In genomic region chr10:52419402-52419801, GRCm38 (mm10) we compare ENCODE assay signal across 7 mouse cellular contexts. TPM values are rescaled to one million over a fixed set of nuclear protein-coding genes. Genes with fewer than 3 reads are reported as not detected.
DNase-seq lines count a peak whose midpoint lies in the region; ATAC-seq and TF ChIP-seq lines count a peak whose summit lies in the region.

No protein-coding gene starts in this region.

- no peaks in the 10 kb centered on the region for H3K27me3 ChIP-seq in CH12.LX (replicated peaks)
- H3K27me3 ChIP-seq in hindbrain, embryonic 12.5 days: no peaks in the 10 kb centered on the region

- H3K4me3 ChIP-seq in CH12.LX (replicated peaks in 1 of 3; ENCODE audit: low read depth in 2 of 3, low read length in 2 of 3, poor library complexity in 1 of 3): peak overlapping the region; percentile 10 to 99 (median 14)
- H3K4me3 ChIP-seq in brown adipose tissue, adult 24 weeks (ENCODE audit: insufficient read depth, low read depth, low read length): peak overlapping the region; percentile 97; the same call in 1 of the 2 replicates
- no peak overlapping the region; the same call in 1 of the 2 replicates for H3K4me3 ChIP-seq in hindbrain, embryonic 12.5 days

- 83% methylated on average over 4 of the region's 4 CpGs for WGBS in hindbrain, embryonic 12.5 days

- H3K9ac ChIP-seq in CH12.LX (ENCODE audit: insufficient read depth, low read depth): peak overlapping the region; percentile 77
- H3K9ac ChIP-seq in hindbrain, embryonic 12.5 days: no peak overlapping the region

- TF ChIP-seq RAD21 in CH12.LX (IDR thresholded peaks at IDR 0.05; ENCODE audit: low read depth, low read length): no peak

- TF ChIP-seq CTCF in CH12.LX (conservative IDR thresholded peaks at IDR 0.05 in 1 of 2, IDR thresholded peaks at IDR 0.05 in 1 of 2; ENCODE audit: low read depth in 2 of 2, low read length in 2 of 2): no peak

- no peaks in the 10 kb centered on the region for H3K9me3 ChIP-seq in CH12.LX (replicated peaks; ENCODE audit: low read length)
- H3K9me3 ChIP-seq in hindbrain, embryonic 12.5 days (replicated peaks): no peaks in the 10 kb centered on the region

- peaks cover 0 to 21% of the 10 kb centered on the region in 2 experiments for H3K36me3 ChIP-seq in CH12.LX (replicated peaks in 1 of 2; ENCODE audit: control insufficient read depth in 1 of 2, insufficient read depth in 1 of 2, low read length in 1 of 2)
- H3K36me3 ChIP-seq in hindbrain, embryonic 12.5 days: no peaks in the 10 kb centered on the region

- TF ChIP-seq POLR2A in CH12.LX (IDR thresholded peaks at IDR 0.05; ENCODE audit: low read depth, low read length): no peak

- no peak overlapping the region for H3K27ac ChIP-seq in CH12.LX (ENCODE audit: insufficient read depth, low read depth)
- H3K27ac ChIP-seq in brown adipose tissue, adult 24 weeks (replicated peaks; ENCODE audit: low read depth, low read length): peak overlapping the region; percentile 93
- no peak overlapping the region for H3K27ac ChIP-seq in hindbrain, embryonic 12.5 days

- dilution Hi-C loops in CH12.LX (cut with MboI; ENCODE audit: extremely low pct_ligation_motif_present, extremely low pct_unique_long_range_greater_than_20kb, low sequenced_read_pairs): no loop called here

- H3K79me2 ChIP-seq in CH12.LX (replicated peaks; ENCODE audit: control insufficient read depth, extremely low read depth, insufficient read depth, poor library complexity, severe bottlenecking): peaks cover 34% of the 10 kb centered on the region

- ATAC-seq in hindbrain, embryonic 12.5 days (ENCODE audit: low FRiP score): no peak

- DNase-seq in CH12.LX (ENCODE audit: extremely low read depth): no peak
- DNase-seq in lung, postnatal 25 days (ENCODE audit: low spot score): peak; percentile 37
- DNase-seq in layer of hippocampus, postnatal 25 days (ENCODE audit: extremely low spot score in 1 of 2, low spot score in 1 of 2): no peak
- DNase-seq in adrenal gland, postnatal 25 days: no peak
- no peak for DNase-seq in T-cell, adult 2 months (ENCODE audit: low spot score)

- in situ Hi-C loops in CH12.LX (cut with MboI; ENCODE audit: low pct_ligation_motif_present, low pct_unique_long_range_greater_than_20kb, low sequenced_read_pairs): no loop called here

- no peak for TF ChIP-seq EP300 in CH12.LX (IDR thresholded peaks at IDR 0.05; ENCODE audit: low read length)

- H3K4me2 ChIP-seq in CH12.LX (ENCODE audit: insufficient read depth, low read depth, poor library complexity, severe bottlenecking): peak overlapping the region; percentile 96
- H3K4me2 ChIP-seq in hindbrain, embryonic 12.5 days (replicated peaks): peak overlapping the region; percentile 73

- peaks cover 6 to 62% of the 10 kb centered on the region in 2 experiments for H3K4me1 ChIP-seq in CH12.LX (ENCODE audit: control insufficient read depth in 1 of 2, insufficient read depth in 2 of 2)
- H3K4me1 ChIP-seq in brown adipose tissue, adult 24 weeks (ENCODE audit: control insufficient read depth, insufficient read depth, insufficient read length, low read length): peaks cover 10% of the 10 kb centered on the region
- H3K4me1 ChIP-seq in hindbrain, embryonic 12.5 days: peaks cover 22% of the 10 kb centered on the region

TF ChIP-seq in CH12.LX, 34 proteins besides CTCF, POLR2A, EP300 and RAD21:
- TF ChIP-seq ZC3H11A (IDR thresholded peaks at IDR 0.05; ENCODE audit: low read depth, low read length) (no peak), E2F4 (IDR thresholded peaks at IDR 0.05; ENCODE audit: insufficient replicate concordance, low read depth, low read length) (no peak), MAFK (IDR thresholded peaks at IDR 0.05; ENCODE audit: insufficient replicate concordance, low read length) (no peak), MYC (IDR thresholded peaks at IDR 0.05; ENCODE audit: low read depth, low read length) (no peak), MEF2A (IDR thresholded peaks at IDR 0.05; ENCODE audit: borderline replicate concordance, low read depth, low read length) (no peak), NELFE (IDR thresholded peaks at IDR 0.05; ENCODE audit: low read depth, low read length) (no peak), MXI1 (IDR thresholded peaks at IDR 0.05; ENCODE audit: low read depth, low read length) (no peak), CHD2 (IDR thresholded peaks at IDR 0.05; ENCODE audit: low read length) (no peak), RCOR1 (conservative IDR thresholded peaks at IDR 0.05; ENCODE audit: low read depth, low read length) (no peak), USF1 (IDR thresholded peaks at IDR 0.05; ENCODE audit: low read depth, low read length) (no peak), TBP (conservative IDR thresholded peaks at IDR 0.05; ENCODE audit: low read depth, low read length) (no peak), JUND (conservative IDR thresholded peaks at IDR 0.05; ENCODE audit: low read depth, low read length) (no peak), POLR2AphosphoS2 (IDR thresholded peaks at IDR 0.05; ENCODE audit: low read depth, low read length) (no peak), SIN3A (IDR thresholded peaks at IDR 0.05; ENCODE audit: low read length) (no peak)

RNA-seq across cellular contexts. Expression of gene Nus1, which starts 2.1 kb away (rescaled TPM):
- 15.9 and 19.6 TPM in 2 replicates for total RNA-seq in CH12.LX (2012; rRNA removed)
- total RNA-seq in CH12.LX (2014; rRNA removed): 27.9 TPM in 2 replicates
- 51.9 and 60.1 TPM in 2 replicates for polyA plus RNA-seq in CH12.LX (2012; ENCODE audit: insufficient read length, low read depth)
- 25.1 and 35.3 TPM in 2 replicates for polyA plus RNA-seq in brown adipose tissue, adult 24 weeks (2012; ENCODE audit: insufficient read depth, insufficient read length, missing spikeins)
- polyA plus RNA-seq in hindbrain, embryonic 12.5 days (2016; fragmentation: Nextera tagmentation; extraction: Ambion mirVana): 19.2 and 20.1 TPM in 2 replicates
- total RNA-seq in layer of hippocampus, postnatal 25 days (2021): 10 to 100 TPM; 59.8 to 61.3 TPM
- total RNA-seq in adrenal gland, postnatal 25 days (2021): 48.7 and 53.9 TPM in 2 replicates

RNA-seq across cellular contexts. Expression of gene Nepn, which starts 30.6 kb away (rescaled TPM):
- total RNA-seq in CH12.LX (2012; rRNA removed) (not detected in 2 replicates), CH12.LX (2014; rRNA removed) (not detected in 2 replicates)
- polyA plus RNA-seq in CH12.LX (2012; ENCODE audit: insufficient read length, low read depth): 0.14 TPM in 1 of 2 replicates, not detected in the other
- polyA plus RNA-seq in brown adipose tissue, adult 24 weeks (2012; ENCODE audit: insufficient read depth, insufficient read length, missing spikeins): 1.7 and 16.4 TPM in 2 replicates
- polyA plus RNA-seq in hindbrain, embryonic 12.5 days (2016; fragmentation: Nextera tagmentation; extraction: Ambion mirVana): not detected in 2 replicates
- not detected for total RNA-seq in layer of hippocampus, postnatal 25 days (2021)
- total RNA-seq in adrenal gland, postnatal 25 days (2021): 0.15 TPM in 1 of 2 replicates, not detected in the other

RNA-seq across cellular contexts. Expression of gene Gopc, which starts 37.5 kb away (rescaled TPM):
- 9.8 and 10.4 TPM in 2 replicates for total RNA-seq in CH12.LX (2012; rRNA removed)
- 13.1 and 13.3 TPM in 2 replicates for total RNA-seq in CH12.LX (2014; rRNA removed)
- 16.6 and 17.6 TPM in 2 replicates for polyA plus RNA-seq in CH12.LX (2012; ENCODE audit: insufficient read length, low read depth)
- polyA plus RNA-seq in brown adipose tissue, adult 24 weeks (2012; ENCODE audit: insufficient read depth, insufficient read length, missing spikeins): 9.3 and 12.4 TPM in 2 replicates
- polyA plus RNA-seq in hindbrain, embryonic 12.5 days (2016; fragmentation: Nextera tagmentation; extraction: Ambion mirVana): 30.4 and 32.1 TPM in 2 replicates
- total RNA-seq in layer of hippocampus, postnatal 25 days (2021): 10 to 100 TPM; 42.6 to 43.3 TPM
- total RNA-seq in adrenal gland, postnatal 25 days (2021): 29.7 and 31.2 TPM in 2 replicates
